9 mouse cellular contexts compared by ENCODE assay signal in genomic region chr10:24111116-24111778, GRCm38 (mm10). TPM values are rescaled to one million over a fixed set of nuclear protein-coding genes. Genes with fewer than 3 reads are reported as not detected.
DNase-seq lines count a peak whose midpoint lies in the region; ATAC-seq and TF ChIP-seq lines count a peak whose summit lies in the region.
"Had no signal": no experiment of that assay in that cellular context is flagged by ENCODE, and none has a peak within 500 bp of the region (broad histone marks: within the 10 kb centered on the region; RNA-seq: fewer than 3 reads in every experiment).

No protein-coding gene starts in this region.

- WGBS in liver, adult 2 months: 17% methylated on average over 6 of the region's 6 CpGs
- 34% methylated on average over 6 of the region's 6 CpGs for WGBS in liver, embryonic 12.5 days (ENCODE audit: insufficient replicate concordance)
- WGBS in limb, embryonic 14.5 days: 50% methylated on average over 6 of the region's 6 CpGs

- H3K36me3 ChIP-seq in liver, adult 2 months (ENCODE audit: control insufficient read depth, insufficient read depth, low read length): no peaks in the 10 kb centered on the region
- H3K36me3 ChIP-seq in liver, embryonic 12.5 days: no peaks in the 10 kb centered on the region
- H3K36me3 ChIP-seq in limb, embryonic 14.5 days (ENCODE audit: control insufficient read depth, insufficient read depth, low read length): no peaks in the 10 kb centered on the region
- H3K36me3 ChIP-seq: heart, embryonic 15.5 days had no signal

- no peaks in the 10 kb centered on the region; the same call in 1 of the 2 replicates for H3K9me3 ChIP-seq in liver, embryonic 12.5 days (replicated peaks)
- no peaks in the 10 kb centered on the region for H3K9me3 ChIP-seq in limb, embryonic 14.5 days (ENCODE audit: control insufficient read depth, low read length)
- H3K9me3 ChIP-seq: heart, embryonic 15.5 days had no signal

- DNase-seq in cerebellum, adult 11 months: peak; percentile 5
- no peak for DNase-seq in cerebellum, adult 11-12 months
- DNase-seq in liver, adult 2 months (ENCODE audit: extremely low read depth, low read depth, low spot score): peak; percentile 69
- peak; percentile 43 to 78 for DNase-seq in adrenal gland, postnatal 36 days
- DNase-seq in forelimb bud, embryonic 11.5 days (ENCODE audit: low read depth, low spot score): peak; percentile 54
- peak; percentile 65 for DNase-seq in limb, embryonic 14.5 days (ENCODE audit: low spot score)
- peak; percentile 12 for DNase-seq in skeletal muscle tissue, adult 2 months (ENCODE audit: low read depth, low spot score)

- H3K4me3 ChIP-seq in liver, adult 2 months (ENCODE audit: insufficient read depth, low read depth, low read length): no peak overlapping the region
- H3K4me3 ChIP-seq in liver, embryonic 12.5 days: no peak overlapping the region
- H3K4me3 ChIP-seq in limb, embryonic 14.5 days (replicated peaks; ENCODE audit: low read length): no peak overlapping the region
- H3K4me3 ChIP-seq: heart, embryonic 15.5 days had no signal

- H3K9ac ChIP-seq in liver, adult 2 months (ENCODE audit: low read depth, low read length): no peak overlapping the region
- no peak overlapping the region for H3K9ac ChIP-seq in liver, embryonic 12.5 days
- H3K9ac ChIP-seq in limb, embryonic 14.5 days (ENCODE audit: low read depth, low read length, severe bottlenecking): no peak overlapping the region
- H3K9ac ChIP-seq: heart, embryonic 15.5 days had no signal

- H3K79me2 ChIP-seq in liver, adult 2 months (ENCODE audit: control insufficient read depth, insufficient read depth, low read length): no peaks in the 10 kb centered on the region

- ATAC-seq in liver, embryonic 12.5 days: no peak
- no peak for ATAC-seq in limb, embryonic 14.5 days (ENCODE audit: low FRiP score, low read depth)

- TF ChIP-seq POLR2A in liver, adult 2 months (IDR thresholded peaks at IDR 0.05; ENCODE audit: extremely low read depth, insufficient read depth, low read length): no peak
- no peak for TF ChIP-seq POLR2A in limb, embryonic 14.5 days (IDR thresholded peaks at IDR 0.05; ENCODE audit: borderline replicate concordance, extremely low read depth, insufficient read depth, insufficient read length)

- TF ChIP-seq CTCF in liver, adult 2 months (IDR thresholded peaks at IDR 0.05; ENCODE audit: low read depth, low read length): peak; percentile 22

- H3K27me3 ChIP-seq in liver, adult 2 months (ENCODE audit: control insufficient read depth, insufficient read depth, low read length): no peaks in the 10 kb centered on the region
- H3K27me3 ChIP-seq in liver, embryonic 12.5 days (replicated peaks): no peaks in the 10 kb centered on the region
- H3K27me3 ChIP-seq in limb, embryonic 14.5 days (ENCODE audit: control insufficient read depth, insufficient read depth, low read length): no peaks in the 10 kb centered on the region
- H3K27me3 ChIP-seq: heart, embryonic 15.5 days had no signal

- no peaks in the 10 kb centered on the region; the same call in 1 of the 2 replicates for H3K4me1 ChIP-seq in liver, adult 2 months (ENCODE audit: control insufficient read depth, insufficient read depth, low read length)
- H3K4me1 ChIP-seq in liver, embryonic 12.5 days: no peaks in the 10 kb centered on the region
- H3K4me1 ChIP-seq in limb, embryonic 14.5 days (ENCODE audit: control insufficient read depth, insufficient read depth, low read length): no peaks in the 10 kb centered on the region
- H3K4me1 ChIP-seq: heart, embryonic 15.5 days had no signal

- H3K4me2 ChIP-seq in liver, embryonic 12.5 days: no peak overlapping the region
- no peak overlapping the region for H3K4me2 ChIP-seq in limb, embryonic 14.5 days (replicated peaks; ENCODE audit: low read depth, low read length, severe bottlenecking)
- H3K4me2 ChIP-seq: heart, embryonic 15.5 days had no signal

- H3K27ac ChIP-seq in liver, adult 2 months (replicated peaks; ENCODE audit: insufficient read depth, low read depth, low read length): no peak overlapping the region
- H3K27ac ChIP-seq in liver, embryonic 12.5 days: no peak overlapping the region
- no peak overlapping the region for H3K27ac ChIP-seq in limb, embryonic 14.5 days (replicated peaks; ENCODE audit: low read depth, low read length)
- H3K27ac ChIP-seq: heart, embryonic 15.5 days had no signal

RNA-seq across cellular contexts. Expression of gene Taar9, which starts 1.9 kb away (rescaled TPM):
- total RNA-seq in liver, adult 2 months (2014; rRNA removed): not detected in 2 replicates
- not detected in 2 replicates for polyA plus RNA-seq in liver, adult 2 months (2012; rRNA removed)
- not detected in 2 replicates for polyA plus RNA-seq in liver, embryonic 12.5 days (2016; fragmentation: Nextera tagmentation; extraction: Ambion mirVana)
- total RNA-seq in adrenal gland, postnatal 36 days (2021): not detected
- not detected in 2 replicates for polyA plus RNA-seq in limb, embryonic 14.5 days (2012; rRNA removed)
- not detected in 2 replicates for polyA plus RNA-seq in limb, embryonic 14.5 days (2014; fragmentation: Nextera tagmentation; extraction: Ambion mirVana)
- polyA plus RNA-seq: heart, embryonic 15.5 days had no signal

RNA-seq across cellular contexts. Expression of gene Taar8c, which starts 9.5 kb away (rescaled TPM):
- total RNA-seq in liver, adult 2 months (2014; rRNA removed): not detected in 2 replicates
- polyA plus RNA-seq in liver, adult 2 months (2012; rRNA removed): not detected in 2 replicates
- not detected in 2 replicates for polyA plus RNA-seq in liver, embryonic 12.5 days (2016; fragmentation: Nextera tagmentation; extraction: Ambion mirVana)
- total RNA-seq in adrenal gland, postnatal 36 days (2021): not detected
- polyA plus RNA-seq in limb, embryonic 14.5 days (2012; rRNA removed): not detected in 2 replicates
- not detected in 2 replicates for polyA plus RNA-seq in limb, embryonic 14.5 days (2014; fragmentation: Nextera tagmentation; extraction: Ambion mirVana)
- polyA plus RNA-seq: heart, embryonic 15.5 days had no signal

RNA-seq across cellular contexts. Expression of gene Taar8b, which starts 19.2 kb away (rescaled TPM):
- not detected in 2 replicates for total RNA-seq in liver, adult 2 months (2014; rRNA removed)
- not detected in 2 replicates for polyA plus RNA-seq in liver, adult 2 months (2012; rRNA removed)
- not detected in 2 replicates for polyA plus RNA-seq in liver, embryonic 12.5 days (2016; fragmentation: Nextera tagmentation; extraction: Ambion mirVana)
- not detected for total RNA-seq in adrenal gland, postnatal 36 days (2021)
- not detected in 2 replicates for polyA plus RNA-seq in limb, embryonic 14.5 days (2012; rRNA removed)
- not detected in 2 replicates for polyA plus RNA-seq in limb, embryonic 14.5 days (2014; fragmentation: Nextera tagmentation; extraction: Ambion mirVana)
- polyA plus RNA-seq: heart, embryonic 15.5 days had no signal

RNA-seq across cellular contexts. Expression of gene Taar8a, which starts 34.9 kb away (rescaled TPM):
- total RNA-seq in liver, adult 2 months (2014; rRNA removed): not detected in 2 replicates
- not detected in 2 replicates for polyA plus RNA-seq in liver, adult 2 months (2012; rRNA removed)
- not detected in 2 replicates for polyA plus RNA-seq in liver, embryonic 12.5 days (2016; fragmentation: Nextera tagmentation; extraction: Ambion mirVana)
- not detected for total RNA-seq in adrenal gland, postnatal 36 days (2021)
- polyA plus RNA-seq in limb, embryonic 14.5 days (2012; rRNA removed): not detected in 2 replicates
- polyA plus RNA-seq in limb, embryonic 14.5 days (2014; fragmentation: Nextera tagmentation; extraction: Ambion mirVana): not detected in 2 replicates
- polyA plus RNA-seq: heart, embryonic 15.5 days had no signal

RNA-seq across cellular contexts. Expression of gene Stx7, which starts 37.9 kb away (rescaled TPM):
- 13.1 and 16.9 TPM in 2 replicates for total RNA-seq in liver, adult 2 months (2014; rRNA removed)
- 19.2 and 22.5 TPM in 2 replicates for polyA plus RNA-seq in liver, adult 2 months (2012; rRNA removed)
- 34.0 TPM in 2 replicates for polyA plus RNA-seq in liver, embryonic 12.5 days (2016; fragmentation: Nextera tagmentation; extraction: Ambion mirVana)
- 100 to 1,000 TPM; 135 to 202 TPM for total RNA-seq in adrenal gland, postnatal 36 days (2021)
- 60.1 and 61.1 TPM in 2 replicates for polyA plus RNA-seq in limb, embryonic 14.5 days (2012; rRNA removed)
- polyA plus RNA-seq in limb, embryonic 14.5 days (2014; fragmentation: Nextera tagmentation; extraction: Ambion mirVana): 68.0 and 69.3 TPM in 2 replicates
